Mouse (Mus musculus) ovary, postnatal 14 days (tissue): ENCODE data around the gene Ccdc142.

Source experiments
- DNase-seq: peaks from one replicate; pipeline ENCODE4 v3.0.0; 2022; ENCODE audit warnings: low spot score

Ccdc142 gene

GRCm38 (mm10) chr6:83140044-83140443, 38.6 kb downstream of the Ccdc142 start:
- no peak for DNase-seq

GRCm38 (mm10) chr6:83141636-83142035, 40.2 kb downstream of the Ccdc142 start:
- no peak for DNase-seq

GRCm38 (mm10) chr6:83142211-83142731, 40.9 kb downstream of the Ccdc142 start:
- DNase-seq, result no peak

- DNase-seq, result no peak
Measured at GRCm38 (mm10) chr6:83142886-83143285, 41.5 kb downstream of the Ccdc142 start.

- no peak for DNase-seq
Measured at GRCm38 (mm10) chr6:83145209-83145608, 43.8 kb downstream of the Ccdc142 start.

GRCm38 (mm10) chr6:83145805-83146204, 44.4 kb downstream of the Ccdc142 start:
- no peak for DNase-seq

- DNase-seq, result no peak
Measured at GRCm38 (mm10) chr6:83147280-83147679, 45.9 kb downstream of the Ccdc142 start.

GRCm38 (mm10) chr6:83151721-83152120, 50.3 kb downstream of the Ccdc142 start:
- no peak for DNase-seq

GRCm38 (mm10) chr6:83153038-83153437, 51.6 kb downstream of the Ccdc142 start:
- no peak for DNase-seq

GRCm38 (mm10) chr6:83153485-83153884, 52.1 kb downstream of the Ccdc142 start:
- no peak for DNase-seq

GRCm38 (mm10) chr6:83155552-83156238, 54.3 kb downstream of the Ccdc142 start:
- no peak for DNase-seq

- DNase-seq, result no peak
Measured at GRCm38 (mm10) chr6:83156259-83156684, 54.9 kb downstream of the Ccdc142 start, which contains the start of the genes Wdr54 and 1700003E16Rik. Gene Wdr54, minus strand, starts transcription at chr6:83156397. Gene 1700003E16Rik, plus strand, starts transcription at chr6:83156404.
